Mouse (Mus musculus): Measurements from ENCODE around the gene Uso1. TPM values are rescaled to one million over a fixed set of nuclear protein-coding genes. Genes with fewer than 3 reads are reported as not detected.

Gene Uso1
- polyA plus RNA-seq, 1 experiment from 2014 or later = 42.6 TPM

DNA sequence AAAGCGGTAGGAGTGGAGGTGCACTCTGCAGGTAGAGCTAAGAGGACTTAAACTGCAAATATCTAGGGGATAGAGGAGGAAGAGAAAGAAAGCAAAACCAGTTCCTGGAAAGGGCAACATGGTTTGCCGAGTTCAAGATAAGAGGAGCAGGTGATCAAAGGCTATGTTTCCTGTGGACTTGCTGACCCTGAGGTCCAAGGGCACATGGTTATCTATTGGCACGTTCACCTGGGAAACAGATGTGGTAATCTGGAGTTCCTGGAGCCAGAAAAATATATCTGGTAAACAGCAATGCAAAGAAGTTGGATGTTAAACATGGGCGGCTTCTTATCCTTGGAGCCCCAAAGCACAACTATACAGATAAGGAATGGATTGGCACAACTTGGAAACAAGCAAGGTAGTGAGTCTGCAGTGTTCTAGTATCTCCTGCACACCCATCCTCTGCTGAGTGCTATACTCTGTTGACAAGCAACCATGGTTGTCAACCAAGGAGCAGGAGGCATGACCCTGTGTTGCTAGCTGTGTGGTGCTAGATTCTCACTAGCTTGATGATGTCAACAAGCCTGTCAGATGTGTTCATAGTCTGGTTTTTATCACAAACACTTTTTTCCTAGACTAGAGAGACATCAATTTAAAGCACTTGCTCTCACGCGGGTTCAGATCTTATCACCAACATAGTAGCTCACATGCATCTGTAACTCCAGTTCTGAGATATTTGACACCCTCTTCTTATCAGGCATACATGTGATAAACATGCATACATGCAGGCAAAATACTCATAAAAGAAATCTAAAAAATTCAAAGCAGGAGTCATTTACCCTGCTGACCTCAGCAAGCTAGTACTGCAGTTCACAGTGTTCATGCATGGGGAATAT, 66.7 kb downstream of the Uso1 start:
- Histone ChIP-seq H3K9ac (no peak overlapping the region), H3K36me3 (ENCODE audit: poor library complexity, severe bottlenecking) (peaks cover 55% of the 10 kb centered on the region), H3K27ac (no peak overlapping the region), H3K4me3 (no peak overlapping the region), H3K9me3 (replicated peaks) (no peaks in the 10 kb centered on the region), H3K27me3 (no peaks in the 10 kb centered on the region), H3K4me1 (no peaks in the 10 kb centered on the region), H3K4me2 (no peak overlapping the region)
- ATAC-seq = no peak
- 93% methylated on average over 6 of the region's 6 CpGs for WGBS

DNA sequence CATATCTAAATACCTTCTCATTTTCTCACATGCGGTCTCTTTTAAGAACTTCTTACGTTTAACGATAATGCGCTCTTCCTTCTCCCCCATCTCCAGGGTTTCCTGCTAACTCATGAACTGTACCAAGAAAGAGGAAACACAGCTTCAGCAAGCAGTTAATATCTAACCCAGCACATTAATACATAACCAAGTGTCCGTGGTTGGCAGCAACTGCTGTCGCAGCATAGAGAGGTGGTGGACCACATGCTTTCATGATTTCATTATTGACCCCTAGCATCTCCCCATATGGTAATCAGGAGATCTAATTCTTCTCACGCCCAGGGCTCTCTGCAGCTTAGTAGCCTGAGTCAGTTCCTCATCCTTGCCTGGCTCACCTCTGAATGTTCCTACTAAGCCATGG, 67.4 kb downstream of the Uso1 start:
- Histone ChIP-seq H3K4me2 (no peak overlapping the region), H3K4me1 (no peaks in the 10 kb centered on the region), H3K27ac (no peak overlapping the region), H3K9me3 (replicated peaks) (no peaks in the 10 kb centered on the region), H3K27me3 (no peaks in the 10 kb centered on the region), H3K36me3 (ENCODE audit: poor library complexity, severe bottlenecking) (peaks cover 48% of the 10 kb centered on the region), H3K4me3 (no peak overlapping the region), H3K9ac (no peak overlapping the region)
- ATAC-seq = no peak
- 93% methylated on average over 7 of the region's 7 CpGs for WGBS

DNA sequence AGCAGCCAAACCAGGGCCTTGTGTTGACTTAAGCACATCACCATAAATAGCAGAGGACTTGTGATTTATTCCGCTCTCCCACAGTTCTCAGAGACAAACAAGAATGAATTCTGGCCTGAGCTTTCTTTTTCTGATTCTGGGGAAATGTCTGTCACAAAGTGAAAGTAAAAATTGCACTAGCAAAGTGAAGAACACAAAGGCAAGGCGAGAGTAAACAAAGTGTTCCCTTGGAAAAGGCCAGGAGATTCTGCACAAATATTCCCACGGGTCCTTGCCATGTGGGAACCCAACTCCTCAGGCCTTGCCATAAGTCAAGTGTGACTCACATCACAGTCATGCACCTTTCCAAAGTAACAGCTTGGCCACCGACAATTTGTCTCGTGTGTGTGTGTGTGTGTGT, 68.0 kb downstream of the Uso1 start:
- no peaks in the 10 kb centered on the region for H3K9me3 ChIP-seq (replicated peaks)
- 94% methylated on average over 5 of the region's 5 CpGs for WGBS
- H3K4me2 ChIP-seq = no peak overlapping the region
- peaks cover 44% of the 10 kb centered on the region for H3K36me3 ChIP-seq (ENCODE audit: poor library complexity, severe bottlenecking)
- no peaks in the 10 kb centered on the region for H3K4me1 ChIP-seq
- H3K27me3 ChIP-seq = no peaks in the 10 kb centered on the region
- no peak for ATAC-seq
- H3K4me3 ChIP-seq = no peak overlapping the region
- H3K9ac ChIP-seq = no peak overlapping the region
- H3K27ac ChIP-seq = no peak overlapping the region

DNA sequence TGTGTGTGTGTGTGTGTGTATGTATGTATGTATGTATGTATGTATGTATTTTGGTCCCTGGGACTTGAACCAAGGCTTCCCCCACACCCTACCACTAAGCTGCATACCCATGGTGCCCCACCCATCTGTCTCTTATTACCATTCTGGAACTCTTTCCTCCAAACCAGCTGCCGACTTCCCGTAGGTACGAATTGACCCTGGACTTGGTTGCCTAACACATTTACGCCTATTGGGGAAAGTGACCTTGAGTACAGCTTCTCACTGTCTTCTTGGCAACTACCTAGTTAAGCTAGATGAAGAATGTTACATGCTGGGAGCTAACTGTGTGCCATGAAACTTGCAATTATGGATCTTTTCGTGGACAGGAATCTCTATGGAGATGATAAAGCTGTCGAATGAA, 68.4 kb downstream of the Uso1 start:
- peaks cover 39% of the 10 kb centered on the region for H3K36me3 ChIP-seq (ENCODE audit: poor library complexity, severe bottlenecking)
- H3K4me3 ChIP-seq = no peak overlapping the region
- no peaks in the 10 kb centered on the region for H3K9me3 ChIP-seq (replicated peaks)
- ATAC-seq = no peak
- H3K27me3 ChIP-seq = no peaks in the 10 kb centered on the region
- WGBS = 93% methylated on average over 6 of the region's 6 CpGs
- H3K4me1 ChIP-seq = no peaks in the 10 kb centered on the region
- no peak overlapping the region for H3K27ac ChIP-seq
- H3K9ac ChIP-seq = no peak overlapping the region
- H3K4me2 ChIP-seq = no peak overlapping the region

- no peaks in the 10 kb centered on the region for H3K9me3 ChIP-seq (replicated peaks)
- H3K4me3 ChIP-seq = no peak overlapping the region
- no peaks in the 10 kb centered on the region for H3K4me1 ChIP-seq
- no peak for ATAC-seq
- WGBS = 85% methylated on average over 8 of the region's 8 CpGs
- H3K27me3 ChIP-seq = no peaks in the 10 kb centered on the region
- no peak overlapping the region for H3K4me2 ChIP-seq
- no peak overlapping the region for H3K9ac ChIP-seq
- no peak overlapping the region for H3K27ac ChIP-seq
- peaks cover 5% of the 10 kb centered on the region for H3K36me3 ChIP-seq (ENCODE audit: poor library complexity, severe bottlenecking)
Observed at GRCm38 (mm10) chr5:92210205-92210604, 72.5 kb downstream of the Uso1 start.

- WGBS = 94% methylated on average over 4 of the region's 4 CpGs
- H3K9me3 ChIP-seq (replicated peaks) = no peaks in the 10 kb centered on the region
- no peak overlapping the region for H3K27ac ChIP-seq
- H3K4me3 ChIP-seq = no peak overlapping the region
- no peak for ATAC-seq
- no peaks in the 10 kb centered on the region for H3K4me1 ChIP-seq
- H3K27me3 ChIP-seq = no peaks in the 10 kb centered on the region
- no peak overlapping the region for H3K9ac ChIP-seq
- H3K4me2 ChIP-seq = no peak overlapping the region
- H3K36me3 ChIP-seq (ENCODE audit: poor library complexity, severe bottlenecking) = no peaks in the 10 kb centered on the region
Observed at GRCm38 (mm10) chr5:92212231-92212630, 74.5 kb downstream of the Uso1 start.

- WGBS = 93% methylated on average over 4 of the region's 4 CpGs
- ATAC-seq = no peak
Observed at GRCm38 (mm10) chr5:92215308-92215707, 77.6 kb downstream of the Uso1 start, which contains the start of gene U90926. TSS of gene U90926 (minus strand) at chr5:92215408.

GRCm38 (mm10) chr5:92218915-92219793, 81.4 kb downstream of the Uso1 start:
- Histone ChIP-seq H3K27me3 (no peaks in the 10 kb centered on the region), H3K4me1 (peaks cover 4% of the 10 kb centered on the region), H3K36me3 (ENCODE audit: poor library complexity, severe bottlenecking) (no peaks in the 10 kb centered on the region), H3K27ac (no peak overlapping the region; the same call in 1 of the 2 replicates), H3K4me3 (no peak overlapping the region), H3K9me3 (replicated peaks) (no peaks in the 10 kb centered on the region), H3K9ac (no peak overlapping the region), H3K4me2 (peak overlapping the region; percentile 25; the same call in 1 of the 2 replicates)
- WGBS = 37% methylated on average over 17 of the region's 17 CpGs
- peak; percentile 63; the same call in 1 of the 2 replicates for ATAC-seq

More at GRCm38 (mm10) chr5:92215308-92215707, 77.6 kb downstream of the Uso1 start, which contains the start of gene U90926:
- Histone ChIP-seq H3K36me3 (ENCODE audit: poor library complexity, severe bottlenecking) (no peaks in the 10 kb centered on the region), H3K4me1 (peaks cover 4% of the 10 kb centered on the region), H3K4me2 (no peak within 1 kb of the TSS), H3K27me3 (no peaks in the 10 kb centered on the region), H3K9ac (no peak within 1 kb of the TSS), H3K9me3 (replicated peaks) (no peaks in the 10 kb centered on the region), H3K4me3 (no peak within 1 kb of the TSS), H3K27ac (no peak within 1 kb of the TSS)

DNA sequence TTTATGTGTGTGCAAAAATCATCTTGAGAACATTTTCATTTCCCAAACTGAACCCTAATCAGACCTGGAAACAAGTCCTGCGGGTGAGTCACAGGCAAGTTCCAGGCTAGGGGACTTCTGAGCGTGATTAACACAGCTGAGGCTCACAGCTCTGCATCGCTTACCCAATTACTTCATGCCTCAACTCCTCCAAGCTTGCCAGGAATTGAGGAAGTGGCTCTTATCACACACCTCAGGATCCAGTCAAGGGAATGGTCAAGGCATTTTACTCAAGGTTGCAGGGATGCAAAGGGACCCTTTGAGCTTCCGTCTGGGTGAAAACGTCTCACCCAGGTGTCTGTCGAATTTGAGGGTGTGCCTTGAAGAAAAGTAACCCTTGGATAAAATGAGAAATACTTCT, 82.1 kb downstream of the Uso1 start:
- Histone ChIP-seq H3K9me3 (replicated peaks) (no peaks in the 10 kb centered on the region), H3K4me1 (peaks cover 4% of the 10 kb centered on the region), H3K4me3 (no peak overlapping the region), H3K4me2 (no peak overlapping the region), H3K9ac (no peak overlapping the region), H3K36me3 (ENCODE audit: poor library complexity, severe bottlenecking) (no peaks in the 10 kb centered on the region), H3K27ac (no peak overlapping the region), H3K27me3 (no peaks in the 10 kb centered on the region)
- 0 out of 2 replicates have a peak, but pooled peaks have one; percentile 21 for ATAC-seq
- WGBS = 66% methylated on average over 6 of the region's 6 CpGs

- no peak for ATAC-seq
- H3K4me3 ChIP-seq = no peak overlapping the region
- H3K9ac ChIP-seq = no peak overlapping the region
- no peaks in the 10 kb centered on the region for H3K36me3 ChIP-seq (ENCODE audit: poor library complexity, severe bottlenecking)
- H3K27ac ChIP-seq = no peak overlapping the region
- no peak overlapping the region for H3K4me2 ChIP-seq
- WGBS = 91% methylated on average over 8 of the region's 8 CpGs
- no peaks in the 10 kb centered on the region for H3K9me3 ChIP-seq (replicated peaks)
- H3K27me3 ChIP-seq = no peaks in the 10 kb centered on the region
- H3K4me1 ChIP-seq = peaks cover 4% of the 10 kb centered on the region
Observed at GRCm38 (mm10) chr5:92220287-92220902, 82.7 kb downstream of the Uso1 start.

DNA sequence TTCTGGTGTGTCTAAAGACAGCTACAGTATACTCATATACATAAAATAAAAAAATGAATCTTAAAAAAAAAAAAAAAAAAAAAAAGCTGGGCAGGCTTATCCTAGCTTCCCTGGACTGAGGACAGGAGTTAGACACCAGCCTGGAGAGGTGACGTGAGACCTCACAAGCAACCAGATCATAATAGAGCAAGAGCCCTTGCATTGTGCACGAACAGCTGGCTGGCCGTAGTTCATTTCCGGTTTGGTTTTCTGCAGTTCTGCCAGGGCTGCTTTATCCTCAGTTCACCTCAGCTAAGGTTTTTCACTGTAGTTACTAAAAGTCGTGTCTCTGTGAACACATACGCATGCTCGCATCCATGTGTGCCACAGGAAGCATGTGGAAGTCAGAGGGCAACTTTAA, 90.0 kb downstream of the Uso1 start:
- no peak overlapping the region for H3K4me3 ChIP-seq
- H3K9ac ChIP-seq = no peak overlapping the region
- H3K4me2 ChIP-seq = no peak overlapping the region
- H3K36me3 ChIP-seq (ENCODE audit: poor library complexity, severe bottlenecking) = no peaks in the 10 kb centered on the region
- 90% methylated on average over 7 of the region's 7 CpGs for WGBS
- no peak overlapping the region for H3K27ac ChIP-seq
- no peaks in the 10 kb centered on the region for H3K27me3 ChIP-seq
- no peaks in the 10 kb centered on the region for H3K4me1 ChIP-seq
- no peak for ATAC-seq
- H3K9me3 ChIP-seq (replicated peaks) = no peaks in the 10 kb centered on the region

DNA sequence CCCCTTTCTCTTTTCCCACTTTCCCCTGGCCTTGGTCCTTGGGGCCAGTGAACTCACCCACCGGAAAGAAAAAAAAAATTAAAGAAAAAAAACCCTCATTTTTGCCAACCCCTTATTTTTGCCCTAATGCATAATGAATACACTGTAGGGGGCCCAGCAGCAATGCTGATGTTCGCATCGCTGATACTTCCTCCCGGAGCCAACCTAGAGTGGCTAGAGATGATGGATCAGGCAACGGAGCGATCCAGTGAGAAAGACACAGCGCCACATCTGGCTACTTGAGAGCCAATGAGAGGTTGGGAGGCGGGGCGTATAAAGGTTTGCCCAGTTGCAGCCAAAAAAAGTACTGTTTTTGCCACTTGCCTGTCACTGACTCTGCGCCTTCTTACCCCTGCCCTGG, 91.0 kb downstream of the Uso1 start:
- no peak for ATAC-seq
- WGBS = 30% methylated on average over 10 of the region's 10 CpGs
- Histone ChIP-seq H3K27me3 (no peaks in the 10 kb centered on the region), H3K4me1 (no peaks in the 10 kb centered on the region), H3K9me3 (replicated peaks) (no peaks in the 10 kb centered on the region), H3K36me3 (ENCODE audit: poor library complexity, severe bottlenecking) (no peaks in the 10 kb centered on the region), H3K27ac (no peak overlapping the region), H3K4me2 (no peak overlapping the region), H3K4me3 (no peak overlapping the region), H3K9ac (no peak overlapping the region)

Data from forebrain, embryonic 13.5 days (tissue).